Mouse (Mus musculus): ENCODE results near the gene Kdelc2. TPM values are rescaled to one million over a fixed set of nuclear protein-coding genes. Genes with fewer than 3 reads are reported as not detected.
A peak's percentile ranks its signal among the peaks of the same experiment; 100 is the strongest.

Gene Kdelc2
- total RNA-seq (2021) (10 to 100 TPM; 11.2 to 11.5 TPM), polyA plus RNA-seq (2012; rRNA removed) (8.4 and 9.1 TPM in 2 replicates)
- long read RNA-seq, partial matches to known transcripts, result 3 of 7 reads
- long read RNA-seq, other reads (novel, unspliced or antisense), result 0 of 7 reads

DNA sequence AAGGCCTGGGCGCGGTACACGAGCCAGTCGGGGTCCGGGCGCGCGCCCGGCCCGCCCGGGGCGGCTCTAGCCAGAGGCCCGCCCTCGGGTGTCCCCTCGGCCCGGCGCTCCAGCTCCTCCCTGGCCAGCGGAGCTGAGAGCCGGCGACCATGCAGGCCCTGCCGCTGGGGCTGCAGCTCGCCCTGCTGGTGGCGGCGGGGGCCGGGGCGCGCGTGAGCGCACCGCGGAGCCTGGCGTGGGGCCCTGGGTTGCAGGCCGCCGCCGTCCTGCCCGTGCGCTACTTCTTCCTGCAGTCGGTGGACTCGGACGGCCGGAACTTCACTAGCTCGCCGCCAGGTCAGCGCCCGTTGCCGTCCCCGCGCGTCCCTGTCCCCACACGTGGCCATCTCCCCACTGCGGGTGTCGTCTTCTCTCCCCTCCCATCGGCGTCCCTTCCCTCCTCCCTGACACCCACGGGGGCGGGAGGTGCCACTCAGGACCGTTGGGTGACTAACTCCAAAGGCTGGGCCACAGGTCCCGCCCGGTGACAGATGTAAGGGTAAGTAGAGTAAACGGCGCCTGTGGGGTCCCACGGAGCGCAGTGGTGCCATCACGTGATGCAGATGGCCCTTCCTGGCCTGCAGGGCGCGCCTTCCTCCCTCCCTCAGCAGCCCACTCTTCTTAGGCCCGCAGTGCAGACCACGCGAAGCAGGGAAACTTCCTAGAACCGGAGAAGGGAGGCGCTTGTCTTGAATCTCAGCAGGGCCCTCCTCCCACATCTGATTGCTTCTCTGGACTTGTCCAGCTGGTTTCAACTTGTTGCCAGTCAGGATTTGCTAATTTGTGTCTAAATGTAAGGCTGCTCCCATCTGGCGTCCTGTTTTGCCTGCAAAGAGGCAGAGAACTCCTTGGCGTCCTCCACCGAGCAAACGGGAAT lies at the start of gene Kdelc2:
TSS of gene Kdelc2 (plus strand) at position 75 of the 916 bp plus-strand sequence.
- peak; percentile 92 for DNase-seq

DNA sequence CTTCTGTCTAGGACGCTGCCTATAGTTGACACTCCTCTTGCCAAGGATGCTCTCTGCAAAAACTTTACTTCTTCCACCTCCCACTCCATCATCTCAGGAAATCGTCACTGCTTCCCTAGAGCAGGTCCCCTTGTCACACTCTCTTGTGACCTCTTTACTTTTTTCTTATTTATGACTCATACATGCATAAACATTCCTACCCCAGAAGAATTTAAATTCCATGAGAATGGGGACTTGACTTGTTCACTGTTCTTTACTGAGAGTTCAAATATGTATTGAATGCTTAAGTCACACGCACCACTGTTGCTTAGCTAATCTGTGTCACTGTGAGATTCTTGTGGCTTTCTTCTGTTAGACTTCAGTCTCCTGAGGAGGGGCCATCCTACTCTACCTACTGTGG lies 48.7 kb upstream of the Kdelc2 start:
- DNase-seq, result no peak

DNA sequence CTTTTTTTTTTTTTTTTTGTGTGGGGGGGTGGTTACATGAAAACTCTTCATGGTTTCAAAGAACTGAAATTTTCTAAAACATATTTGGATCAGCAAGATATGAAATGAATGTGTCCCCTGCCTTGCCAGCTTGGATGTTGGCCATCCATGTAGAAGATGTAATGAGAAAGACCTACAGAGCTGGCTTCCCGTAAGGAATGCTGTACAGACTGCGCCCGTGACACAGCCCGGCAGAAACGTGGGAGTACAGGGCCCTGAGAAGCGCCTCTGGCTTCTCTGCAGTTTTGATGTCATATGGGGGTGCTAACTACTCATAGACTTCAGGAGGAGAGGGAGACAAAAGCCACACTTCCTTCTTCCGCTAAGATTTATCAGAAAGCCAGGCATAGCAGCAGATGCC lies 44.2 kb upstream of the Kdelc2 start:
- no peak for DNase-seq

DNA sequence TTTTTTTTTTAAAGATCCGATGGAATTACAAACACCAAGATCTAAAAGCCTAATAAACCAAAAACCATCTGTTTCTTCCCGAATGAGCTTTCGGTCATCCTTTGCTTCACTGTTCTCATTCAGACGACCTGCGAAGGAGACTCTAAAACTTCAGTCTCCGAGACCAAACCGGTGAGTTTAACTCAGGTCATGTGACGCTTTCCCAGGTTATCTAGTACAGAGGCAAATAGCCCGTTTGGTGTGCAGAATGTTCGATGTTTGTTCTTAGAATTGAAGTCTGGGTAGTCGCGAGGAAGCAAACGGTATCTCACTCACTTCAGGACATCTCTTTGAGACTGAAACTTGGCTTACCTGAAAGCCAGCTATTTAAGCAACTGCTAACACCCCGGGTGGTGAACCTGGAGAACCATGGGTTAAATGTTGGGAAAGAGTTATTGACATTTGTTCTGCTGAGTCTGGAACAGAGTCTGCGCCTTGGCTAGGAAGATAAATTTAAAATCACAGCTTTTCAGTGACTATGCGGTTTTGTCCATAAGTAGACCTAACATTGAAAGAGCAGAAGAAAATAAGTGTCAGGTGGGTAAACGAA lies 43.4 kb upstream of the Kdelc2 start:
- no peak for DNase-seq

DNA sequence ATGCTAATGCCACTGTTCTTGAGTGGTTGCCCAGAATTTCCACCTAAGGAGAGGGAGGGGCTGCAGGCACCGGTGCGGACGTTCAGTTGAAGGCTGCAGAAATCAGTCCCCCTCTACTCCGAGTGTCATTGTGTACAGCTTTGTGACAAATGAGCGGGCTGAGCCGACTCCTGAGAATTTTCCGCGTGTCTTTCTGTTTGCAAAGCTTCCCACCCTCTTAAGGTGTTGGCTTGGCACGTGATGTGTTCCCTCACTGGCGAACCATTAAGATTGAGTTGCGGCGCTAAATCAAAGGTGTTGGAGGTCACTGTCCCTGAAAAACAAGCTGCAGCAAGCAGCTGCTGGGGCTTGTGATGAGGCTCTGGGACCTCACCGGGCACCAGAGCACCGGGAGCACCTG lies 42.9 kb upstream of the Kdelc2 start:
- DNase-seq, result peak; percentile 26

DNA sequence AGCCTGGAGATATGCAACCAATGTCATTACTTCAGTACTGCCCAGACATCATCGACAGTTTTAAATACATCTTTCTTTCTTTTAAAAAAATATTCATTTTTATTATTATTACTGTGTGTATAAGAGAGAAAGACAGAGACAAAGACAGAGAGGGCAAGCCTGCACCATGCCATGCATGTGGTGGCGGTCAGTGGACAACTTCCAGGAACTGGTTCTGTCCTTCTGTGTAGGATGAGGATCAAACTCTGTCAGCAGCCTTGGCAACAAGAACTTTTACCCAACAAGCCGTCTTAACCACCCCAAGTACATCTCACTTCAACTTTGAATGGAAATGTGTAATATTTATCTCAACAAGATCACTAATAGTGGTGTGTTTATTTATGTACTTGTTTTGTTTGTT lies 41.8 kb upstream of the Kdelc2 start:
- no peak for DNase-seq

DNA sequence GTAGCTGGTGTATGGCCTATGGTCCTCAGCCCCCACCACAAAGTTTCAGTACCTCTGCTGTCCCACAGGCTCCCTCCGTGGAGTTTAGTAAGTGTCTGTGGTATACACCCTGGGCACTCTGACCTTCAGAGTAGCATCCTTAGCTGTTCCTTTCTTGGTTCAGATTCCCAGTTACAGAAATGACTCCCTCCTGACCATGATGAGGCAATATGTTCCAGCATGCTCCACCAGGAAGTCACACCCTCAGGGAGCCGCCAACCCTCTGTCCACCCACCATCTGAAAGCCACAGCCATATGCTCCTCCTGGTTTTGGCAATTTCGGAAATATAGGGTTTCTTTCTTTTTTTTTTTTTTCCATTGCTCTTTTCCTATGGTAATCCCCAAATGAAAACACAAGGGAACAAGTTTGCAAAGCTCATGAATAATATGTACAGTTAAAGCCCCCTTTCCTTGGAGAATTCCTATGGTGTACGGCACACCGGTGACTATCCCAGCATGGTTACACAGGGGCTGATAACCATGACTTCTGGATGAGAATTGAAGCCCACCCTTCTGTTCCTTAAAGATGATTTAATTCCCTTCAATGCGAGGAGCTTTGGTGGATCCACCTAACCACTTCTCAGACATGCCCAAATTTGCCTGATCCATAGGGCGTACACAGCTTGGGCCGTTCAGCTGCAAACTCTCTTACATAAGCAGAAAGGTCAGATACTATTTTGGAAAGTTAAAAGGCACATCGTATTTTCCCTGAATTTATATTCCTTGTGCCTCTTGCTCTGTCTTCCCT lies 39.0 kb upstream of the Kdelc2 start:
- no peak for DNase-seq

DNA sequence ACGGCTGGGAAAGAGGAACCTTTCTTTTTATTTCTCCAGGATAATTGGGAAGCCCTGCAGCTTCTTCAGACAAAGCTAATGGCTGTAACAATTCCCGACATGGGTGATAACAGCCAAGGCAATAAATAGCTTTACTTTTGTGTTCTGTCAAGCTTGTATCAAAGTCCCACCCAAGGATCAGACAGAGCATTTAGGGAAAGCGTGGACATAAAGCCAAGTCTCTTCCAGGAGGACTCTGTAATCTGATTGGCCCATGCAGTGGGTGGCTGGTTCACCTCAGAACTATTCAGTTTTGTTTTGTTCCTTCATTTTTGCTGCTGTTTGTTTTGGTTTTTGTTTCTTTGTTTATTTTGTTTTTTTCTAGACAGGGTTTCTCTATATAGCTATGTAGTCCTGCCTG lies 38.1 kb upstream of the Kdelc2 start:
- no peak for DNase-seq

DNA sequence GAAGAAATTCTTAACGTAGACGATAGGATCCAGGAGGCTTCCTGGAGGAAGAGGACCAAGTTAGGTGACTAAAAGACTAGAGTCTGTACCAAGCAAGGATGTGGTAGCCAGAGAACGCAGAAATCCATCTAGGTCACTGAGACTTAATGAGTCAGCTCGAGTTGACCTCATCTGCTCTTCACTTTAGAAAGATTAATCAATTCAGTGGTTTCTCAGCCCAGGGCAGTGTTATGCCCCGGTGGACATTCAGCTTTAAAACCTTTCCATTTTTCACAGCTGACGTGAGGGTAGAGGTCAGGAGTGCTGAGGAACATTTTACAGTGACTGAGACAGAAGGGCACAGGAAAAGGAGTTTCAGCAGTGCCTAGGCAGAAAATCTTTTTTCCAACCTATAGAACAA lies 37.4 kb upstream of the Kdelc2 start:
- DNase-seq, result peak; percentile 30

DNA sequence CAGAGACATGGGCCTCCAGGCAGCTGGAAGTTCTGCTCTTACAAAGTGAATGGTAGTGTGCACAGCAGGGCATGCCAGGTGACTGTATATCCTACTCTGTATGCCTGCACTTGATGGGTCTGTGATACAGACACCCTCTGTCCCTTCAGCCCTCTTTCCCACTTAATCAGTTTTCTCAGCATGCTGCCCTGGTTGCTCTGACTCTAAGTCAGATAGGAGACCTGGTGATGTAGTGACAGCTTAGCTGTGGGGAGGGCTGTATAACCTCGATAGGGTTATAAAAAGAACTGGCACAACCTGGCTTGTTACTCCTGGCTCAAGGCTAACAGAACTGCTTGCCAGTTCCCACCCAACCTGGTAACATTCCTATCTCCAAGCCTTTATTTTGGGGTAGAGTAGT lies 34.6 kb upstream of the Kdelc2 start:
- DNase-seq, result no peak

DNA sequence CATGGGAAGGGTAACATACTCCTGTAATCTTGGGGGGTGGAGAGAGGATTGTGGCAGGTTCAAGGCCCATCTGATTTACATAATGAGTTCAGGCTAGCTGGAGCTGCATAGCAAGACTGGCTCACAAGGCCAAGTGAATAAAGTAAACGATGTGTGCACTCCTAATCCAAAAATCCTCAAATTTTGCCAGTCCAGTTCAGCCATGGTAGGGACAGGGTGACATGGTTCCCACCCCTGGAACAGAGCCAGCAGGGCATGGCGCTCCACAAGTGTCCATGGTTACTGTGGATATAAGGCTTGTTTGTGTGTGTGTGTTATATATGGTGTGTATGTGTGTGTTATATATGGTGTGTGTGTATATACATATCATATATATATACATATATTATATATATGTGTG lies 33.5 kb upstream of the Kdelc2 start:
- DNase-seq, result no peak

DNA sequence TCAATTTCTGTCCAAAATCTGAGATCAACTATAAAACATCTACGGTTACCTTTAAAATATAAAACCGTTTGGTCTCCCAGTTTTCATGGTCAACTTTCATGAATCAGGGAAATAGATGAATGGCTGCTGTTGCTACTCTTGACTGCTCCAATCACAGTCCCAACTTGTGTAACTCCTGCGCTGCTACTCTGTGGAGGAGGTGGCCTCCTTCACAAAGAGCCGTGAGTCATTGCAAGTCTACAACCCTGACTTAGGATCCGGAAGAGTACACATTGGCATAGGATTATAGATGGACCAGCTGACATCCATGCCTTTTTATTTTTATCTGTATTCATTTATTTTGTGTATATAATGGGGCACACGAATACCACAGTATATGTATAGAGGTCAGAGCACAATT lies 31.9 kb upstream of the Kdelc2 start:
- no peak for DNase-seq

DNA sequence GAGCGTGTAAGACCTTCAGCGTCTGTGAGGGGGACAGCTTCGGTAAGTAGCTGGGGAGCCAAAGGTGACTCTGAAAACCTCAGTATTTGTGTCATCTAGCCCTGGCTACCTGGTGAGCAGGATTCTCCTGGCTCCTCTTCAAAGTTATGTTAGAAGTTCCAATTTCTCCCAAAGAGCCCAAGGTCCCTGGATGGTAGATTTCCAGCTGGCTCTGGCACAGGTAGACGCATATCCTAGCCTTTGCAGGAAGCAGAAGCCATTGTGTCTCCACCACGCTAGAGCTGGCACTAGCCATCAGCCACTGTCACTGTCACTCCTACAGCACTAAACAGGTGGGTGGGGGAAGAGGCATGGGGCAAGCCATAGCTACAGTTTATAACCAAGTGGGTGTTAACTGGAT lies 30.7 kb upstream of the Kdelc2 start:
- no peak for DNase-seq

DNA sequence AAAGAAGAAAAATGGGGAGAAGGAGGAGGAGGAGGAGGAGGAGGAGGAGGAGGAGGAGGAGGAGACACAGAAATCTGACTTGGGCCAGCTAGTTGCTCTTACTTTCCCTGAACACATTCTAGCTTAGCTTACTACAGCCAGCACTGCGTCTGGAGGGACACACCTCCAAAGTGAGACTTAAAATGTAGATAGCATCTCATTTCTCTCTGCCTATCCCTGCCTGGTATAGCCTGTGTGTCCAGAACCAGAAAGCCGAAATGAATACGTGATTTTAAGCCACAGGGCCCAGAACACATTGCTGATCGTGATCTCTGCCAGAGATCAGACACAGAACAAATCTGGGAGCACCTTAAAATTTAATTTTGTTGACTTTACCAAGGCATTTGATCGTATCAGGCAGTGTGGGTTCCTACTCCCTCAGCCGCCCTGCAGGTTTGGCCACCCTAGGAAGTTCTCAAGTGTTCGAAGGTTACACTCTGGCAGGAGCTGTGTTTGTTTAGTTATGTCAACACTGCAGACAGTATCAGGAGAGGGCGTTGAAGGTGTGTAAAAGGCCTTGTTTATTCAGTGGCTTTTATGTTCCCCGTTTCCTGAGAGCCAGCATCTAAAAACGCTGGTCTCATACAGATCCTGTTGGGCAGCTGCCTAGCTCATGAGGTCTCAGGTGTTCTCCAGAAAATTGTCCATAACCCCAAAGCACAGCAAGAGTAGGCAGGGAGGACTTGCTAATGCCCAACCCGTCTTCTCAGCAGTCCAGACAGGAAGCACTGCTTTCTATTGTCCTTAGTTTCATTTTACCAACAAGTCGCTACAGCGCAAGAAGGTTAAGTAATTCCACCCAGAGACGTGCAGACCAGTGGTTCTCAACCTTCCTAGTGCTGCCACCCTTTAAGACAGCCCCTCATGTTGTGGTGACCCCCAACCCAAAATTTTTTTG lies 27.3 kb upstream of the Kdelc2 start:
- no peak for DNase-seq

DNA sequence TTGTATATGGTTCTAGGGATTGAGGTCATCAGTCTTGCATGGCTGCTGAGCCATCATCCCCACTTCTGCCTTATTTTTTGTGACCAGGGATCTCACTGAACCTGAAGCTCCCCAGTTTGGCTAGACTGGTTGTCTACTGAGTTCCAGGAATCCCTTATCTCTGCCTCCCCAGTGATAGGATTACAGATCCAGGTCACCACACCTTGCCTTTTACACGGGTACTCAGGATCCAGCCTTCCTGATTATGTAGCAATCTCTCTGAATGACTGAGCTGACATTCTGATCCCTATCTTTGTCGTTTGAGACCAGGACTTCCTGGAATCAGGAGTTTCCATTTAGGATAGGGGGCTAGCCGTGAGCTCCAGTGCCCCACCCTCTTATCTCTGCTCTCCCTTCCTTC lies 12.5 kb upstream of the Kdelc2 start:
- no peak for DNase-seq

DNA sequence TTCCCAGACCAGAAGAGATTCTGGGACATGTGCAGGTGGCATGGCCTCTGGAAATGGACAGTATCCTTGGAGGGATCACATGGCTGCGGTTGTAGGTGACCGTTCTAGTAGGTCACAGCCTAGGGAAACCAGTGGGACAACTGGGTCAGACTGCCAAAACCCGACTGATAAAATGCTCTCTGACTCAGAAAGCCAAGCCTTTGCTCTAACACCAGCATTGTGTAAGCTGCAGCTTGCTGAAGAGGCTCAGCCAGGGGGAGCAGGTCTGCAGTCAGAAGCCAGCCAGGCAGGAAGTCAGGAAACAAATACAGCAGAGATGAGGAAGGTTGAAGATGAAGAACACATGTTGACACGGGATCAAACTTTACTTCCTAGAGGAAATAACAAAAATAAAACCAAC lies 7.9 kb upstream of the Kdelc2 start:
- peak; percentile 63 for DNase-seq

DNA sequence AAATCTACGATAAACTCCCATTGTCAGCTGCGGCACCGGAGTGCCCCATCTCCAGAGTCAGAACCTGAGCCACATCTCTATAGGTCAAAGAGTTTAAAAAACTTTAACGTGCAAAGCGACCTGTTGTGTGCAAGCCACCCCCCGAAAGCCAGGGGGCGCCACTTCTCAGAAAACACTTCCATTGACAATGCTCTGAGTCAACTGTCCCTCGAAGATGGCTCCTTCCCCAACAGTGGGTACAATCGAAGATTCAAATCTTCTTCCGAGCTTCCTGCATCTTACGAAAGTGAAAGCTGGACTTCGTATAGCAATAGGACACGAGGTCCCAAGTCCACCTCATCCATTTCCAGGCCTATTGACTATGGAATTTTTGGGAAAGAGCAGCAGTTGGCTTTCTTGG lies 7.0 kb upstream of the Kdelc2 start:
- DNase-seq, result no peak

DNA sequence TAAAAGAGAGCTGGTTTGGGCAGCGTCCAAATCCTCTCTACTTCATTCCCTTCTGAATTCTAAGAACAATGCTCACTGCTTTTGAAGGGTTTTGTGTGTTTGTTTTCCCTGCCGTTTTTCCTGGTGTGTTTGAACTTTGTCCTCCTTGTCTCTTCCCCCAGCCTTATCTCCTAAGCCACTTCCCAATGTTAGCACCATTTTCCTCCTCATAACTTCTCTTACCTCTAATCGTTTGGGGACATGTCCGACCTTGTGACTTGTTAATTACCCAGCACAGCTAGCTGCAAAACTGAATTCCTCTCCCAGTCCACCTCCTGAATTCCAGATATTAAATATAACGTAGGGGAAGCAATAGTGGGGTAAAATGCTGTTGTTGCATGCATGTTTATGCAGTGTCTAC lies 6.2 kb upstream of the Kdelc2 start:
- DNase-seq, result no peak

DNA sequence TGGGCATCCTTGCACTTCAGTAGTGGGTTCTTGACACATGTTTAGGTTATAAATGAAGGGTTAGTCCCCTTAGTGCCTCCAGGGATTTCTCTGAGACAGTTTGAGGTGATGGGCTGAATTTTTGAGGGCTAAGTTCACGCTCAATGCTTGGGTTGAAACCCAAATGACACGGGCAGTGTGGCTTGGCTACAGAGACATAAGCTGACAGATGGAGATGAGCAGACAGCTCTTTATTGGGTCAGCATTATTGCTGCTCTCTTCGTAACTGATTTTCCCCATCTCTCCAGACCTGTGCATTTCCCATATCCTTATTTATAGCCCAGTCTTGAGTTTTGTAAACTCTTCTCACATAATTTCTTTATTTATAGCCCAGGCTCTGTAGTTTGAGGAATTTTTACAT lies 5.7 kb upstream of the Kdelc2 start:
- no peak for DNase-seq

DNA sequence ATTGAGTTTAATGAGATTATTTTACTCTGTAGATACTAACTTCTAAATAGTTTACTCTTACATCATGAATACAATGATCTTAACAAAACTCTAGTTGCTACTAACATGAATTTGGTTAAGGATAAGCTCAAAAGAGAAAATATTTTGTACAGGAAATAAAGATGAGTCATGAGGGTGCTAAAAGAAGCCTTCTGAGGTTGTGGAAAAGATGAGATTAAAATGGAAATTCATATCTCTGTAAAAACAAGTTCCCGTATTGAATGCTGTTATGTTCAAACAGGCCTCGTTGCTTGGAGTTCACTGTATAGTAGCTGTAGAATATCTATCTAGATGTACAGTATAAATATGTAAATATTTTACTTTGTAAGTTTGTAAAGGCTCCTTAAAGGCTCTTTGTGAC lies 3.2 kb upstream of the Kdelc2 start:
- no peak for DNase-seq

DNA sequence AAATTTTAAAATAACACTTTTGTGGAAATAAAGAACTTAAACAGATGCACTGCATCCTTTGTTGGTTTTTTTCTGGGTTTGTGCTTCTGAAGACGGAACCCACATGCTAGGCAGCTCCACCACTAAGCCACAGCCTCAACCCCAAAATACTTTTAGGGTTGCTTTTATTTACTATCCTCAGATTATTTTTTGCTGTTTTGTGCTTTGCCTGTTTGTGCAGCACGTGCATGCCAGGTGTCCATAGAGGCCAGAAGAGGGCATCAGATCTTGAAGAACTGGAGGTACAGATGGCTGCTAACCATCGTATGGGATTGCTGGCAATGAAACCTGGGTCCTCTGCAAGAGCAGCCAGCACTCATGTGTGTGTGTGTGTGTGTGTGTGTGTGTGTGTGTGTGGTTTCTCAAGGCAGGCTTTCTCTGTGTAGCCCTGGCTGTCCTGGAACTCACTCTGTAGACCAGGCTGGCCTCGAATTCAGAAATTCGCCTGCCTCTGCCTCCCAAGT lies 2.7 kb upstream of the Kdelc2 start:
- no peak for DNase-seq

All from adrenal gland, adult 2 months (tissue).